Mouse (Mus musculus) limb, embryonic 15.5 days (tissue): ENCODE measurements around the gene Mogat1. TPM values are rescaled to one million over a fixed set of nuclear protein-coding genes. Genes with fewer than 3 reads are reported as not detected.

Experiments used
- ATAC-seq: fragments of 200-750 bp; cut with Nextera tagmentation; 2 replicates; pipeline ENCODE4 v1.8.0; 2017; ENCODE audit warnings: low read depth, moderate TSS enrichment; ENCODE audit not compliant: insufficient number of reproducible peaks, low FRiP score, low TSS enrichment
- H3K27ac ChIP-seq: fragments of 300-500 bp; sonication (generic); 2 replicates; pipeline ENCODE4 v1.5.1; 2015; ENCODE audit warnings: moderate library complexity, mild to moderate bottlenecking, inconsistent platforms
- H3K27me3 ChIP-seq: fragments of 300-500 bp; sonication (generic); 2 replicates; pipeline ENCODE4 v1.6.1; 2015; ENCODE audit warnings: inconsistent platforms
- H3K36me3 ChIP-seq: fragments of 300-500 bp; sonication (generic); 2 replicates; pipeline ENCODE4 v1.6.1; 2015; ENCODE audit warnings: inconsistent platforms
- H3K4me1 ChIP-seq: fragments of 300-500 bp; sonication (generic); 2 replicates; pipeline ENCODE4 v1.6.1; 2015; ENCODE audit warnings: inconsistent platforms
- H3K4me2 ChIP-seq: fragments of 300-500 bp; sonication (generic); 2 replicates; pipeline ENCODE4 v1.6.1; 2015; ENCODE audit warnings: mild to moderate bottlenecking, inconsistent platforms
- H3K4me3 ChIP-seq: fragments of 300-500 bp; sonication (generic); 2 replicates; pipeline ENCODE4 v1.5.1; 2015; ENCODE audit warnings: mild to moderate bottlenecking, inconsistent platforms
- H3K9ac ChIP-seq: fragments of 300-500 bp; sonication (generic); 2 replicates; pipeline ENCODE4 v1.6.1; 2015; ENCODE audit warnings: inconsistent platforms
- H3K9me3 ChIP-seq: fragments of 300-500 bp; sonication (generic); 2 replicates; pipeline ENCODE4 v1.6.1; 2016; ENCODE audit warnings: inconsistent platforms
- WGBS: fragments of 180-500 bp; shearing (Covaris S2); methylation state at CpG from one replicate; pipeline ENCODE4 v1.1.7; 2015; 5-methylcytosine and 5-hydroxymethylcytosine counted together
- polyA plus RNA-seq: library from polyadenylated mRNA; unstranded; fragments of >200 nt; fragmentation: Nextera tagmentation; extraction: Ambion mirVana; gene quantifications from 2 replicates; pipeline ENCODE4 v1.2.1, GENCODE M21; 2015

Gene Mogat1
- polyA plus RNA-seq, 1 experiment from 2014 or later: 0.19 TPM

DNA sequence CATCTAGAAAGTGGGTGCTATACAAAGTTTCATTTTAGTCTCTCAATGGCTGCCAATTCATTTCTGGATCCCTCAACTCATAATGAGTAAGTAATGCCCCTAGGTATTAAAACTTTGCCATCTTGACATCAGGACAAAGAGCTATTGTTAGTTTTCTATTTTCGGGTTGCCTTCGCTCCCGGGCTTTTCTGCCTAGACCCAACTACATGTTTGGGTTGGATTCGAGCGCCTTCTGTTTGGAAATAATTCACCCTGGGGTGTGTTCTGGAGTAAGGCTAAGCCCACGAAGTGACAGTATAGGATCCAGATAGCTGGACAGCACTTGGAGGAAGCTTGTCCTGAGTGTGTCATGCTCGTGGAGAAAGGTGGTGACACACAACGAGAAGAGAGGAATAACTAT lies 2.0 kb downstream of the Mogat1 start:
- Histone ChIP-seq H3K4me2 (no peak overlapping the region), H3K36me3 (no peaks in the 10 kb centered on the region), H3K27ac (no peak overlapping the region), H3K4me1 (peaks cover 4% of the 10 kb centered on the region; the same call in 1 of the 2 replicates), H3K9ac (no peak overlapping the region), H3K27me3 (0 out of 2 replicates have a peak, but pooled peaks cover 5% of the 10 kb centered on the region), H3K9me3 (no peaks in the 10 kb centered on the region), H3K4me3 (no peak overlapping the region)
- WGBS: 77% methylated on average over 8 of the region's 8 CpGs
- no peak for ATAC-seq

- WGBS: 87% methylated on average over 7 of the region's 7 CpGs
- H3K4me2 ChIP-seq: no peak overlapping the region
- H3K9me3 ChIP-seq: no peaks in the 10 kb centered on the region
- no peak for ATAC-seq
- H3K9ac ChIP-seq: no peak overlapping the region
- H3K36me3 ChIP-seq: no peaks in the 10 kb centered on the region
- H3K4me1 ChIP-seq: no peaks in the 10 kb centered on the region
- no peak overlapping the region for H3K27ac ChIP-seq
- H3K27me3 ChIP-seq: no peaks in the 10 kb centered on the region
- H3K4me3 ChIP-seq: no peak overlapping the region
Measured at GRCm38 (mm10) chr1:78518907-78519306, 8.1 kb downstream of the Mogat1 start.

DNA sequence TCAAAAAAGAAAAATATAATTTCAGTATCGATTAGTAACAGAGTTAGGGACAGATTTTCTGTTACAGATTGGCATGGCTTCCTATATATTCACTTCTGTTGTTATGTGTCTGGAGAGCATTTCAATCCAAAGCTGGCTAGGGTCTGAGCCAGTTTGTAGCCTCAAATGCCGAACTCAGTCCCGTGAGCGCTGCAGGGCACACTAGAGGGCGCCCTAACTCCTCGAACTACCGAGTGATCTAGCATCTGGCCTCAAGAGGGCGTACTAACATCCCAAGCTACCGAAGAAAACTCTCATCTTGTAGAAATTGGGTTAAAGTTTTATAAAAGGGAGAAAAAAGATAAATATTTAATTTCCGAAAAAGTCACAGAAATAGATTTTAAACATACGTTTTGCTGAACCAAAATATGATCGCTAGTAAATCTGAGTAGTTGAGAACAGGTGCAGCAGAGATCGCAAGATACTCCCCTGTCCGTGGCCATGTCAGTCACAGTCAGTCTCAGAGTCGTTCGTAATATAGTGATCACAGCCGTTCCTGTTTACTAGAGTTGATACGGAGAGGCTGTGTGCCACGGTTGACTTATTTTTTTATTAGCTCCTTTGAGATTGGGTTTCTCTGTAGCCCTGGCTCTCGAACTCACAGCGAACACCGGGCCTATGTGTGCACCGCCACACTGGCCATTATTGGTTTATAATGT lies 14.5 kb downstream of the Mogat1 start:
- no peak overlapping the region for H3K9ac ChIP-seq
- WGBS: 42% methylated on average over 23 of the region's 23 CpGs
- no peak overlapping the region for H3K27ac ChIP-seq
- H3K9me3 ChIP-seq: no peaks in the 10 kb centered on the region
- ATAC-seq: no peak
- H3K4me2 ChIP-seq: no peak overlapping the region
- H3K27me3 ChIP-seq: no peaks in the 10 kb centered on the region
- H3K4me3 ChIP-seq: no peak overlapping the region
- no peaks in the 10 kb centered on the region for H3K36me3 ChIP-seq
- H3K4me1 ChIP-seq: no peaks in the 10 kb centered on the region

- Histone ChIP-seq H3K4me1 (no peaks in the 10 kb centered on the region), H3K4me2 (no peak overlapping the region), H3K4me3 (no peak overlapping the region), H3K9me3 (no peaks in the 10 kb centered on the region), H3K27me3 (no peaks in the 10 kb centered on the region), H3K36me3 (no peaks in the 10 kb centered on the region), H3K9ac (no peak overlapping the region), H3K27ac (no peak overlapping the region)
- ATAC-seq: no peak
- 96% methylated on average over 3 of the region's 3 CpGs for WGBS
Measured at GRCm38 (mm10) chr1:78528356-78528755, 17.6 kb downstream of the Mogat1 start.

DNA sequence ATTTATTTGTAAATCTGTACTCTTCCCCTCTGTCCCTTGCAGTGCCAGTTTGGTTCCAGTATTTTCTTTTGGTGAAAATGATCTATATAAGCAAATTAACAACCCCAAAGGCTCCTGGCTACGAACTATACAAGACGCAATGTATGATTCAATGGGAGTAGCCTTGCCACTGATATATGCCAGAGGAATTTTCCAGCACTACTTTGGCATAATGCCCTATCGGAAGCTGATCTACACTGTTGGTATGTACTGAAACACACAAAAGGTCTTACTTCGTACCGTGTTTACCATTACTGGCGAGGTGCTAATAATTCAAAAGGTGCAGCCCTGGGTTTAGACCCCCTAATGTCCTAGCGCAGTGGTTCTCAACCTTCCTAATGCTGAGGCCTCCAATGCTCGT lies 18.2 kb downstream of the Mogat1 start:
- H3K36me3 ChIP-seq: no peaks in the 10 kb centered on the region
- no peaks in the 10 kb centered on the region for H3K27me3 ChIP-seq
- no peak for ATAC-seq
- no peak overlapping the region for H3K4me2 ChIP-seq
- 81% methylated on average over 8 of the region's 8 CpGs for WGBS
- no peak overlapping the region for H3K27ac ChIP-seq
- no peak overlapping the region for H3K4me3 ChIP-seq
- H3K9me3 ChIP-seq: no peaks in the 10 kb centered on the region
- no peak overlapping the region for H3K9ac ChIP-seq
- no peaks in the 10 kb centered on the region for H3K4me1 ChIP-seq

DNA sequence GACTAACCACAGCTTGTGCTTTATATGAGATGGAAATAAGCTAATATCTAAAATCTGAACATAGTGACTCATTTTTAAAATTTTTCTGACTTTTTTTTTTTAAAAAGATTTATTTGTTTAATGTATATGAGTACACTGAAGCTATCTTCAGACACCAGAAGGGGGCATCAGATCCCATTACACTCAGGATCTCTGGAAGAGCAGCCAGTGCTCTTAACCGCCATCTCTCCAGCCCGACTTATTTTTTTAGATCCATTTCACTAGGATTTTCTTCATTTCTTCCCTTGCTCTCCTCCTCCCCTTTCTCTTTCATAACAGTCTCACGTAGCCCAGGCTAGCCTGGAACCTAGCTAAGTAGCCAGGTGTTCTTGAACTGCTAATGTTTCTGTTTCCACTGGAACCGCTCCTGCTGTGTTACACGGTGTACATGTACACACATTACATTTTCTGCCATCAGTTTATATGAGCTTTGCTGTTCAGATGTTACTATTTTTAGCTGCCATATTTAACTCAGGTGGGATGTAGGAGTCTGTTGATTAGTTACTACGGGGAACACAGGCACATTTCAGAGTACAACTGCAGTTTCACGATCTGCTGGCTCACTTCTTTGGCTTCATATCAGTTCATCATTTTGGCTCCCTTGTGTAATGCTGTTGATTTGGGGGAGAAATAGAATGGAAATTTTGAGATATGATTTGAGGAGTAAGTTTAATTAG lies 19.9 kb downstream of the Mogat1 start:
- Histone ChIP-seq H3K9me3 (no peaks in the 10 kb centered on the region), H3K27me3 (no peaks in the 10 kb centered on the region), H3K36me3 (no peaks in the 10 kb centered on the region), H3K4me1 (no peaks in the 10 kb centered on the region), H3K4me3 (no peak overlapping the region), H3K4me2 (no peak overlapping the region), H3K9ac (no peak overlapping the region), H3K27ac (no peak overlapping the region)
- ATAC-seq: no peak
- whole genome bisulfite sequencing: 48% methylated on average over 7 of the region's 7 CpGs

DNA sequence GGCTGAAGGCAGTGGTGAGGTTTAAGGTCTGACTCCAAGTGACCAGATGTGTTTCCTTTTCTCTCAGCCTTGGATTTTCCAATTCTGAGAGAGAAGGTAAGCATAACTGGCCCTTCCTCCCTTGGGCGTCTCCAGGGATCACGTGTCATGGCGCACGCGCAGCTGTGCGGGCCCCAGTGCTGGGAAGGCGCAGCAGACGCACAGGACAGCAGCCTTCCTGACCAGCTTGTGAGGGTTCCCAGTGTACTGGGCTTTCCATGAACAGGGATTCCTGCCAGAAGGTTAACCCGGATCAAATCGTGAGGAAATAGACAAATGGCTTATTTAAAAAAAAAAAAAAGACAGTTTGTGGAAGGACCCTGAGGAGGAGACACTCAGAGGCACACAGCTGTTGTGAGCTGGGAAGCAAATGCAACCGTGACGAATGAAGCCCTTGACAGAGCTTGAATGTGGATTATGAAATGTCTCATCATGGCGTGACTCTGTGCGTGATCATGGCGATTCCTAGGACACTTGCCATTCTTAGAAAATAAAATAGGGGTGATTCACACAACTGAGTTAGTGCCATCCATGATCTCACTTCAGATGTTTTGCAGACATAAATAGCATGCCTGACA lies 21.5 kb downstream of the Mogat1 start:
- no peak overlapping the region for H3K4me3 ChIP-seq
- 77% methylated on average over 15 of the region's 15 CpGs for WGBS
- no peaks in the 10 kb centered on the region for H3K36me3 ChIP-seq
- H3K27me3 ChIP-seq: no peaks in the 10 kb centered on the region
- 0 out of 2 replicates have a peak, but pooled peaks cover 4% of the 10 kb centered on the region for H3K4me1 ChIP-seq
- no peak overlapping the region for H3K4me2 ChIP-seq
- no peaks in the 10 kb centered on the region for H3K9me3 ChIP-seq
- ATAC-seq: peak; percentile 61; the same call in 1 of the 2 replicates
- no peak overlapping the region for H3K27ac ChIP-seq
- no peak overlapping the region for H3K9ac ChIP-seq

DNA sequence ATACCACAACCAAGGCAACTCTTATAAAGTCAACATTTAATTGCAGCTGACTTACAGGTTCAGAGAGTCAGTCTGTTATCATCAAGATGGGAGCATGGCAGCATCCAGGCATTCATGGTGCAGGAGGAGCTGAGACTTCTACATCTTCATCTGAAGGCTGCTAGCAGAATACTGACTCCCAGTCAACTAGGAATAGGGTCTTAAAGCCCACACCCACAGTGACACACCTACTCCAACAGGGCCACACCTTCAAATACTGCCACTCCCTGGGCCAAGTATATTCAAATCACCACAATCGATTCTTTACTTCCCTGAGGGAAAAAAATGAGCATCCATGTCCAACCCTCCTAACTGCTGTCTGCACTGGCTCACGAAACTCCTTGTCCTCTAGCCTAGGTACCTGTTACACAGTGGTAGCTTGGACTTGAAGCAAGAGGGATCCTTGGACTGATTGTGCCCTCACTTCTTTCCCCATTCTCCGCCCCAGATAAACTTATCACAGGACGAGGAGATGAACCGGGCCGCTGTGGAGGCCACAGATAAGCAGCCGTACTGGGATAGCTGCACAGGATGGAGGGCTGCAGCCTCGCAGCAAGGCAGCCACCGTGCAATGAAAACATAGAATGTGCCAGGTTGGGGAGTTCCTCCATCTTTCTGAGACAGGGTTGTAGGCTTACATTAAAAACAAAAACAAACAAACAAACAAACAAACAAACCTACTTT lies 23.8 kb downstream of the Mogat1 start:
- H3K9ac ChIP-seq: no peak overlapping the region
- no peaks in the 10 kb centered on the region for H3K36me3 ChIP-seq
- H3K4me1 ChIP-seq: peaks cover 19% of the 10 kb centered on the region
- WGBS: 91% methylated on average over 9 of the region's 9 CpGs
- H3K9me3 ChIP-seq: no peaks in the 10 kb centered on the region
- no peak for ATAC-seq
- no peak overlapping the region for H3K4me2 ChIP-seq
- H3K27ac ChIP-seq: no peak overlapping the region
- no peaks in the 10 kb centered on the region for H3K27me3 ChIP-seq
- H3K4me3 ChIP-seq: no peak overlapping the region

GRCm38 (mm10) chr1:78536310-78537164 lies 25.7 kb downstream of the Mogat1 start:
- no peak for ATAC-seq
- Histone ChIP-seq H3K4me3 (peak overlapping the region; percentile 30; the same call in 1 of the 2 replicates), H3K9ac (no peak overlapping the region), H3K4me2 (peak overlapping the region; percentile 52), H3K36me3 (no peaks in the 10 kb centered on the region), H3K9me3 (no peaks in the 10 kb centered on the region), H3K4me1 (peaks cover 20% of the 10 kb centered on the region), H3K27ac (no peak overlapping the region), H3K27me3 (no peaks in the 10 kb centered on the region)
- WGBS: 26% methylated on average over 19 of the region's 19 CpGs

DNA sequence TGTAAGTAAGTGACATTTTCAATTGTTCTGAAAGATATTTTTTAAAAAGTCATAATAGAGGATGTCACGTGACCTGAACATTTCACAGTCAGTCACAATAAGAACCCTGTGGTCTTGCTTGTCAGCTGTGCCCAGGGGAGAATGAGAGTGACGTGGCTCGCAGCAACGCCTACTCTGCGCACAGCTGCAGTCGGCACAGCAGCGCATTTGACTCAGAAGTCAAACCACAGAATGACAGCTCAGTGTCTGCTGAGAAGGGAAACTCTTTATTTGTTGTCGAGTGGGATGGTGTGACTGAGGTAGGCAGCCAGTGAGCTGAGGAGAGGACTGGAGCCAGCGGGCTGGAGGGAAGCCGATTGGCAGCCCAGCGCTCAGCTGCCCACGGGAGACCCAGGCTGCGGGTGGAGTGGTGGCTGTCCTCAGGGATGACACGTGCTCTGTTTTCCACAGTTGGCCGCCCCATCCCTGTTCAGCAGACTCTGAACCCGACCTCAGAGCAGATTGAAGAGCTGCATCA lies 26.8 kb downstream of the Mogat1 start:
- H3K4me3 ChIP-seq: peak overlapping the region; percentile 30
- 40% methylated on average over 16 of the region's 16 CpGs for WGBS
- H3K4me2 ChIP-seq: peak overlapping the region; percentile 52
- ATAC-seq: peak; percentile 74
- no peaks in the 10 kb centered on the region for H3K9me3 ChIP-seq
- 0 out of 2 replicates have a peak overlapping the region, but pooled peaks have one; percentile 10 for H3K9ac ChIP-seq
- H3K4me1 ChIP-seq: peaks cover 20% of the 10 kb centered on the region
- no peaks in the 10 kb centered on the region for H3K36me3 ChIP-seq
- peak overlapping the region; percentile 67 for H3K27ac ChIP-seq
- H3K27me3 ChIP-seq: no peaks in the 10 kb centered on the region

DNA sequence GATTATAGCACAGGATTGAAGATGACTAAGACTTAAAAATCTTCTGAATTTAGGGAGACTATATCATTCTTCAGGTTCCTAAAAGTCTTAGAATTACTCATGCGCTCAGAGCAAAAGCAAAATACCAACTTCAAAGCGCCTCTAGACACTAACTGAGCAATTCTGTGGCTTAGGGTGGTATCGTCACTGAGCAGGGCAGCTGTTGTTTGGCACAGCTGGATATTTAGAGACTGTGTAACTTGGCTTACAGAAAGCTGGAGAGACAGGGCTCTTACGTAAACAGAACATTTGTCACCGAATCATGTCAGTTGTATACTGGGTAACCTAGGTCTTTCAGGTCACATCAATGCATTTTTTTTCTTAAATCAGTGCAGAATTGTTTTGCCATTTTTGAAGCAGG lies 27.6 kb downstream of the Mogat1 start:
- ATAC-seq: no peak
- 65% methylated on average over 5 of the region's 5 CpGs for WGBS
- no peak overlapping the region for H3K27ac ChIP-seq

More for the DNA sequence above, 27.6 kb downstream of the Mogat1 start:
- Histone ChIP-seq H3K9me3 (no peaks in the 10 kb centered on the region), H3K36me3 (no peaks in the 10 kb centered on the region), H3K4me3 (no peak overlapping the region), H3K9ac (no peak overlapping the region), H3K27me3 (no peaks in the 10 kb centered on the region), H3K4me2 (no peak overlapping the region), H3K4me1 (peaks cover 20% of the 10 kb centered on the region)
